Mouse (Mus musculus) hindbrain, embryonic 16.5 days (tissue): ENCODE data around the gene Rexo2. TPM values are rescaled to one million over a fixed set of nuclear protein-coding genes. Genes with fewer than 3 reads are reported as not detected.
"Not testable (repeated sequence)": the region's sequence is repeated elsewhere in the genome, so short reads cannot be mapped to it uniquely, and the experiment has no call there.

Experiments used
- ATAC-seq: fragments of 200-750 bp; cut with Nextera tagmentation; 2 replicates; pipeline ENCODE4 v1.8.0; 2017; ENCODE audit warnings: moderate TSS enrichment, moderate library complexity
- H3K27ac ChIP-seq: fragments of 300-500 bp; sonication (generic); 2 replicates; pipeline ENCODE4 v1.5.1; 2014; ENCODE audit warnings: low read depth, mild to moderate bottlenecking, control low read depth, low read length, moderate library complexity
- H3K27me3 ChIP-seq: fragments of 300-500 bp; sonication (generic); replicated peaks from 2 replicates; pipeline ENCODE4 v1.6.1; 2014; ENCODE audit warnings: low read length; ENCODE audit not compliant: control insufficient read depth, insufficient read depth
- H3K36me3 ChIP-seq: fragments of 300-500 bp; sonication (generic); 2 replicates; pipeline ENCODE4 v1.6.1; 2014; ENCODE audit warnings: mild to moderate bottlenecking, low read length, moderate library complexity, mixed read lengths; ENCODE audit not compliant: control insufficient read depth, insufficient read depth
- H3K4me1 ChIP-seq: fragments of 300-500 bp; sonication (generic); 2 replicates; pipeline ENCODE4 v1.6.1; 2014; ENCODE audit warnings: low read depth, low read length; ENCODE audit not compliant: control insufficient read depth, insufficient read depth
- H3K4me2 ChIP-seq: fragments of 300-500 bp; sonication (generic); 2 replicates; pipeline ENCODE4 v1.6.1; 2014; ENCODE audit warnings: mild to moderate bottlenecking, low read length, control low read depth, moderate library complexity
- H3K4me3 ChIP-seq: fragments of 300-500 bp; sonication (generic); 2 replicates; pipeline ENCODE4 v1.5.1; 2014; ENCODE audit warnings: mild to moderate bottlenecking, low read length, control low read depth, moderate library complexity
- H3K9ac ChIP-seq: fragments of 300-500 bp; sonication (generic); 2 replicates; pipeline ENCODE4 v1.6.1; 2014; ENCODE audit warnings: low read depth, mild to moderate bottlenecking, control low read depth, low read length, moderate library complexity
- H3K9me3 ChIP-seq: fragments of 300-500 bp; sonication (generic); 2 replicates; pipeline ENCODE4 v1.6.1; 2014; ENCODE audit warnings: mild to moderate bottlenecking, low read length, moderate library complexity; ENCODE audit not compliant: control insufficient read depth
- WGBS: fragments of 180-500 bp; shearing (Covaris S2); extraction: QIAGEN DNeasy Blood & Tissue Kit; methylation state at CpG from one replicate; pipeline ENCODE4 v1.1.7; 2014; 5-methylcytosine and 5-hydroxymethylcytosine counted together
- polyA plus RNA-seq: library from polyadenylated mRNA; unstranded; fragments of >200 nt; fragmentation: Nextera tagmentation; extraction: Ambion mirVana; gene quantifications from 2 replicates; pipeline ENCODE4 v1.2.1, GENCODE M21; 2015

Gene Rexo2
- polyA plus RNA-seq = 116 and 122 TPM in 2 replicates

GRCm38 (mm10) chr9:48480411-48481213 lies at the start of gene Rexo2:
Gene Rexo2 (minus strand): TSS chr9:48480623.
- peak; percentile 100 for ATAC-seq
- H3K4me2 ChIP-seq = peak within 1 kb of the TSS; percentile 94
- peaks cover 8% of the 10 kb centered on the region for H3K4me1 ChIP-seq
- under 1% methylated on average over 38 of the region's 49 CpGs for WGBS
- H3K27ac ChIP-seq = no peak within 1 kb of the TSS
- H3K36me3 ChIP-seq = 0 out of 2 replicates have a peak, but pooled peaks cover 3% of the 10 kb centered on the region
- H3K4me3 ChIP-seq = peak within 1 kb of the TSS; percentile 94
- peak within 1 kb of the TSS; percentile 88 for H3K9ac ChIP-seq
- no peaks in the 10 kb centered on the region for H3K27me3 ChIP-seq
- no peaks in the 10 kb centered on the region for H3K9me3 ChIP-seq

GRCm38 (mm10) chr9:48526520-48526919 lies 46.1 kb upstream of the Rexo2 start:
- H3K9ac ChIP-seq = no peak overlapping the region
- no peaks in the 10 kb centered on the region for H3K9me3 ChIP-seq
- no peak for ATAC-seq
- H3K36me3 ChIP-seq = no peaks in the 10 kb centered on the region
- no peaks in the 10 kb centered on the region for H3K4me1 ChIP-seq
- H3K4me2 ChIP-seq = no peak overlapping the region
- no peaks in the 10 kb centered on the region for H3K27me3 ChIP-seq
- 91% methylated on average over 4 of the region's 4 CpGs for WGBS
- H3K4me3 ChIP-seq = no peak overlapping the region
- H3K27ac ChIP-seq = no peak overlapping the region

DNA sequence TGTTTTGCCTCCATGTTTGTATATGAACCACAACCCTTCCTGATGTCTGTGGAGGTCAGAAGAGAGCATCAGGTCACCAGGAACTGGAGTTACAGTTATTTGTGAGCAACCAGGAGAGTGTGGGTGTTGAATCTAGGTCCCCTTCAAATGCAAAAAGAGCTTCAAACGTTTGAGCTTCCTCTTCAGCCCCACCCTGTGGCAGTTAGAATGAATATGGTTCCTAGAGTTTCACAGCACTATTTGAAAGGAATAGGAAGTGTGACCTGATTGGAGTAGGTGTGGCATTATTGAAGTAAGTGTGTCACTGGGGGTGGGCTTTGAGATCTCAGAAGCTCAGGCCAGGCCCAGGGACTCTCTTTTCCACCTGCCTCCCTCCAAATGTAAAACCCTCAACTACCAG lies 45.1 kb upstream of the Rexo2 start:
- WGBS = 11% methylated on average over 1 of the region's 1 CpGs
- no peaks in the 10 kb centered on the region for H3K36me3 ChIP-seq
- no peak for ATAC-seq
- H3K4me3 ChIP-seq = no peak overlapping the region
- H3K4me2 ChIP-seq = no peak overlapping the region
- no peak overlapping the region for H3K9ac ChIP-seq
- no peaks in the 10 kb centered on the region for H3K4me1 ChIP-seq
- no peak overlapping the region for H3K27ac ChIP-seq
- H3K27me3 ChIP-seq = no peaks in the 10 kb centered on the region
- H3K9me3 ChIP-seq = no peaks in the 10 kb centered on the region

- no CpG with 5 or more reads among the region's 7 CpGs for WGBS
These were observed 40.0 kb upstream of the Rexo2 start for GRCm38 (mm10) chr9:48520405-48520804.

GRCm38 (mm10) chr9:48517372-48518130 lies 37.1 kb upstream of the Rexo2 start:
- Histone ChIP-seq H3K4me1 (peaks cover 2% of the 10 kb centered on the region; the same call in 1 of the 2 replicates), H3K9ac (peak overlapping the region; percentile 39; the same call in 1 of the 2 replicates), H3K36me3 (no peaks in the 10 kb centered on the region), H3K27ac (peak overlapping the region; percentile 55), H3K4me2 (peak overlapping the region; percentile 46), H3K9me3 (no peaks in the 10 kb centered on the region), H3K27me3 (no peaks in the 10 kb centered on the region), H3K4me3 (no peak overlapping the region)
- ATAC-seq = no peak
- WGBS = 42% methylated on average over 19 of the region's 19 CpGs

More at GRCm38 (mm10) chr9:48520405-48520804, 40.0 kb upstream of the Rexo2 start:
- not testable (repeated sequence) for H3K4me3 ChIP-seq, H3K9me3 ChIP-seq, ATAC-seq, H3K4me2 ChIP-seq, H3K9ac ChIP-seq, H3K4me1 ChIP-seq, H3K27me3 ChIP-seq, H3K27ac ChIP-seq, H3K36me3 ChIP-seq

DNA sequence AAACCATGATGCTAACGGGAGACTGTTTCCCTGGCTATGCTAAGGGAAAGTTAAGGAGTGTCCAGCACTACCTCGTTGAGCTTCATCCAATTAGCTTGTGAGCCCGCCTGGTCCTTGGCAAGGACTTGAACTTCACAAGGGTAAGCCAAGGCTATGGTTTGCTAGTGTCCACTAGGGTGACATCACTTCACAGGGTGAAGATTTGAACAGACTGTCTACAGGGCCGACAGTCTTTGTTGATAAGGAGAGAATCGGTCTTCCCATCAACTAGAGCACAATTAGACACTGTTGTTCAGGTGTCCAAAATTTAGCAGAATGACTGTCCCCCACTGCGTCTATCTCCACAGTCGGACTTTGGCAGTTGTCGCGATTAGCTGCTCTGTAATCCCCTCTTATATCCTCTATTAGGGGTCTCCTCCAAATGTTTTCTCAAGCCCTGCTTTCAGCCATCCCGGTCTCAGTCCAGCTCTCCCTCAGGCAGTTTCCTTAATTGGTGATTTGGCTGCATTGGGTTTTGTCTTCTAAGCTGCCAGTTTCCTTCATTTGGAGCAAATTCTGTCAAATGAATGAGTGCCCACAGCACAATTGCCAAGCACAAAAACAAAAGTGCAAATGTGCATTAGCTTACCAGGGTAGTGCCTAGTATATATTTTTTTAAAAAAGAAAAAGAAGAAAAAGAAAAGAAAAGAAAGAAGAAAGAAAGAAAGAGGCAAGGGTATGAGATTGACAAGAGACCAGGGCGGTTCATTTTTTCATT lies 36.4 kb upstream of the Rexo2 start:
- H3K9me3 ChIP-seq = no peaks in the 10 kb centered on the region
- no peaks in the 10 kb centered on the region for H3K36me3 ChIP-seq
- peaks cover 2% of the 10 kb centered on the region; the same call in 1 of the 2 replicates for H3K4me1 ChIP-seq
- H3K27ac ChIP-seq = peak overlapping the region; percentile 55
- peak overlapping the region; percentile 39; the same call in 1 of the 2 replicates for H3K9ac ChIP-seq
- no peak for ATAC-seq
- H3K27me3 ChIP-seq = no peaks in the 10 kb centered on the region
- 73% methylated on average over 11 of the region's 11 CpGs for WGBS
- no peak overlapping the region for H3K4me3 ChIP-seq
- peak overlapping the region; percentile 46 for H3K4me2 ChIP-seq

DNA sequence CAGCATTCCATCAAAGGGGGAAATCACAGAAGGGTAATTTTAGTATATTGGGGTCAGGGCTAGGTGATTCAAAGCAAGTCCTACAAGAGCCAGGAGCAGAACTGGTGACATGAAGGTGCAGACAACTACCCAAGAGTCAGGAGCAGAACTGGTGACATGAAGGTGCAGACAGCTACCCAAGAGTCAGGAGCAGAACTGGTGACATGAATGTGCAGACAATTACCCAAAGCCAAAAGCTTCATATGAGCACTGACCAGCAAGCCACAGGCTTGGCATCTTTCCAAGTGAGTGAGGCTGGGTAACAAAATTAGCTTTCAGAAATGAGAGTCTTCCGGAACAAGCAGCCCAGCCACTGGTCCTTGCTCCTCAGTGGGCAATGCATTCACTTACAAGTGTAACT lies 34.9 kb upstream of the Rexo2 start:
- Histone ChIP-seq H3K9ac (no peak overlapping the region), H3K36me3 (no peaks in the 10 kb centered on the region), H3K9me3 (no peaks in the 10 kb centered on the region), H3K4me2 (no peak overlapping the region), H3K4me3 (no peak overlapping the region), H3K4me1 (peaks cover 2% of the 10 kb centered on the region; the same call in 1 of the 2 replicates), H3K27ac (no peak overlapping the region), H3K27me3 (no peaks in the 10 kb centered on the region)
- 47% methylated on average over 1 of the region's 1 CpGs for WGBS
- no peak for ATAC-seq

DNA sequence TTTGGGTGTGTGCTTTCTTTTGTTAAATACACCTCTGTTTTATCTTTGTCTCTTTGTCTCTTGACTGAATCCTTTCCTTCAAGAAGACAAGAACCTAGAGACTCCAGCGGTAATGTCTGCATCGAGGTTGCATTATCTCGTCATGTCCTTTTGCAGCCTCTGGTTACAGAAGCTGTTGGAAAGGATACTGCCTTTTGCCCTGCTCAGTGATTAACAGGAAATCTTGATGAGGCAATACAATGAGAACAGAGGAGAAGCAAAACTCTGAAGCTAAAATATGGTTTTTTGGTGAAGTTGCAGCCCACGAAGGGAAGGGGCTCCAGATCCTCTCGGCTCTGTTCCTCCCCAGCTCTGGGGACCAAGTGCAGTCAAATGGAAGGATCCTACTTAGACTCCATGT lies 29.7 kb upstream of the Rexo2 start:
- no peaks in the 10 kb centered on the region for H3K4me1 ChIP-seq
- H3K4me2 ChIP-seq = no peak overlapping the region
- no peak overlapping the region for H3K4me3 ChIP-seq
- H3K36me3 ChIP-seq = no peaks in the 10 kb centered on the region
- no peak for ATAC-seq
- no peaks in the 10 kb centered on the region for H3K27me3 ChIP-seq
- H3K27ac ChIP-seq = no peak overlapping the region
- WGBS = 93% methylated on average over 5 of the region's 5 CpGs
- H3K9me3 ChIP-seq = no peaks in the 10 kb centered on the region
- no peak overlapping the region for H3K9ac ChIP-seq
